Mouse (Mus musculus) ovary, postnatal 36 days (tissue): ENCODE results near the gene Fnip2.
"Not testable (repeated sequence)": the region's sequence is repeated elsewhere in the genome, so short reads cannot be mapped to it uniquely, and the experiment has no call there.

Source experiments
- DNase-seq: peaks from one replicate; pipeline ENCODE4 v3.0.0; 2022; ENCODE audit warnings: low spot score, mixed read lengths

The Fnip2 gene

GRCm38 (mm10) chr3:79567703-79568362, at the start of gene Fnip2:
Gene Fnip2, minus strand, starts transcription at chr3:79567796.
- peak; percentile 87 for DNase-seq

- DNase-seq = no peak
Observed at GRCm38 (mm10) chr3:79609886-79610285, 42.3 kb upstream of the Fnip2 start.

- no peak for DNase-seq
Observed at GRCm38 (mm10) chr3:79595468-79595867, 27.9 kb upstream of the Fnip2 start.

- no peak for DNase-seq
Observed at GRCm38 (mm10) chr3:79591793-79592471, 24.3 kb upstream of the Fnip2 start.

GRCm38 (mm10) chr3:79590863-79591792, 23.5 kb upstream of the Fnip2 start, which contains the start of gene Ppid:
Gene Ppid, plus strand, starts transcription at chr3:79591342.
- DNase-seq = peak; percentile 76

- no peak for DNase-seq
Observed at GRCm38 (mm10) chr3:79589671-79590070, 22.1 kb upstream of the Fnip2 start.

GRCm38 (mm10) chr3:79586804-79587203, 19.2 kb upstream of the Fnip2 start:
- peak; percentile 86 for DNase-seq

- no peak for DNase-seq
Observed at GRCm38 (mm10) chr3:79579891-79580575, 12.4 kb upstream of the Fnip2 start.

- DNase-seq = no peak
Observed at GRCm38 (mm10) chr3:79578164-79578563, 10.6 kb upstream of the Fnip2 start.

GRCm38 (mm10) chr3:79577606-79578005, 10.0 kb upstream of the Fnip2 start:
- DNase-seq = no peak

- no peak for DNase-seq
Observed at GRCm38 (mm10) chr3:79576865-79577264, 9.3 kb upstream of the Fnip2 start.

- no peak for DNase-seq
Observed at GRCm38 (mm10) chr3:79576468-79576816, 8.8 kb upstream of the Fnip2 start.

- DNase-seq = no peak
Observed at GRCm38 (mm10) chr3:79575576-79576467, 8.2 kb upstream of the Fnip2 start.

GRCm38 (mm10) chr3:79574336-79574735, 6.7 kb upstream of the Fnip2 start:
- no peak for DNase-seq

GRCm38 (mm10) chr3:79573376-79573775, 5.8 kb upstream of the Fnip2 start:
- not testable (repeated sequence) for DNase-seq

GRCm38 (mm10) chr3:79572399-79572798, 4.8 kb upstream of the Fnip2 start:
- no peak for DNase-seq

GRCm38 (mm10) chr3:79569351-79569681, 1.7 kb upstream of the Fnip2 start:
- no peak for DNase-seq

- no peak for DNase-seq
Observed at GRCm38 (mm10) chr3:79568629-79569350, 1.2 kb upstream of the Fnip2 start.

GRCm38 (mm10) chr3:79566716-79567691, 592 bp downstream of the Fnip2 start:
- no peak for DNase-seq
